Mouse (Mus musculus) heart, embryonic 14.5 days (tissue): ENCODE data around the gene Tsen15. TPM values are rescaled to one million over a fixed set of nuclear protein-coding genes. Genes with fewer than 3 reads are reported as not detected.
A peak's percentile ranks its signal among the peaks of the same experiment; 100 is the strongest.

Experiments used
- ATAC-seq: fragments of 200-750 bp; cut with Nextera tagmentation; 2 replicates; pipeline ENCODE4 v1.8.0; 2017; ENCODE audit warnings: low read depth, moderate TSS enrichment; ENCODE audit not compliant: insufficient number of reproducible peaks, insufficient read depth, low FRiP score
- H3K27ac ChIP-seq, 2 experiments: fragments of 200-500 bp in 1 of 2; fragments of 300-500 bp in 1 of 2; sonication (generic) in 1 of 2; replicated peaks in 1 of 2; 2 replicates each; pipeline ENCODE4 v1.5.1; 2012 to 2014; ENCODE audit warnings: low read depth in 2 of 2, low read length in 2 of 2, control low read depth in 1 of 2, mild to moderate bottlenecking in 1 of 2, mixed read lengths in 1 of 2; ENCODE audit not compliant: control insufficient read depth in 1 of 2, insufficient read depth in 1 of 2
- H3K27me3 ChIP-seq: fragments of 300-500 bp; sonication (generic); 2 replicates; pipeline ENCODE4 v1.6.1; 2014; ENCODE audit warnings: mild to moderate bottlenecking, low read length, control low read depth; ENCODE audit not compliant: control insufficient read depth, insufficient read depth
- H3K36me3 ChIP-seq: fragments of 300-500 bp; sonication (generic); 2 replicates; pipeline ENCODE4 v1.6.1; 2014; ENCODE audit warnings: mild to moderate bottlenecking, control low read depth, low read length, mixed read lengths; ENCODE audit not compliant: control insufficient read depth, insufficient read depth
- H3K4me1 ChIP-seq, 2 experiments: fragments of 200-500 bp in 1 of 2; fragments of 300-500 bp in 1 of 2; sonication (generic) in 1 of 2; 2 replicates each; pipeline ENCODE4 v1.6.1; 2012 to 2014; ENCODE audit warnings: low read length in 2 of 2, control low read depth in 1 of 2, mixed read lengths in 1 of 2; ENCODE audit not compliant: control insufficient read depth in 2 of 2, insufficient read depth in 2 of 2
- H3K4me2 ChIP-seq: fragments of 300-500 bp; sonication (generic); 2 replicates; pipeline ENCODE4 v1.6.1; 2014; ENCODE audit warnings: mild to moderate bottlenecking, low read length
- H3K4me3 ChIP-seq, 2 experiments: fragments of 200-500 bp in 1 of 2; fragments of 300-500 bp in 1 of 2; sonication (generic) in 1 of 2; 2 replicates each; pipeline ENCODE4 v1.5.1; 2012 to 2014; ENCODE audit warnings: low read length in 2 of 2, mild to moderate bottlenecking in 2 of 2, control low read depth in 1 of 2, low read depth in 1 of 2, moderate library complexity in 1 of 2; ENCODE audit not compliant: control insufficient read depth in 1 of 2, insufficient read depth in 1 of 2
- H3K9ac ChIP-seq: fragments of 300-500 bp; sonication (generic); 2 replicates; pipeline ENCODE4 v1.6.1; 2014; ENCODE audit warnings: mild to moderate bottlenecking, low read length
- H3K9me3 ChIP-seq: fragments of 300-500 bp; sonication (generic); 2 replicates; pipeline ENCODE4 v1.6.1; 2016; ENCODE audit warnings: low read length, control low read depth; ENCODE audit not compliant: control insufficient read depth
- WGBS: fragments of 180-500 bp; shearing (Covaris S2); extraction: QIAGEN DNeasy Blood & Tissue Kit; methylation state at CpG from one replicate; pipeline ENCODE4 v1.1.7; 2014; 5-methylcytosine and 5-hydroxymethylcytosine counted together
- polyA plus RNA-seq: library from polyadenylated mRNA; unstranded; fragments of >200 nt; fragmentation: Nextera tagmentation; extraction: Ambion mirVana; gene quantifications from 2 replicates; pipeline ENCODE4 v1.2.1, GENCODE M21; 2014

The Tsen15 gene
- polyA plus RNA-seq, 1 experiment from 2014 or later = 58.1 TPM

DNA sequence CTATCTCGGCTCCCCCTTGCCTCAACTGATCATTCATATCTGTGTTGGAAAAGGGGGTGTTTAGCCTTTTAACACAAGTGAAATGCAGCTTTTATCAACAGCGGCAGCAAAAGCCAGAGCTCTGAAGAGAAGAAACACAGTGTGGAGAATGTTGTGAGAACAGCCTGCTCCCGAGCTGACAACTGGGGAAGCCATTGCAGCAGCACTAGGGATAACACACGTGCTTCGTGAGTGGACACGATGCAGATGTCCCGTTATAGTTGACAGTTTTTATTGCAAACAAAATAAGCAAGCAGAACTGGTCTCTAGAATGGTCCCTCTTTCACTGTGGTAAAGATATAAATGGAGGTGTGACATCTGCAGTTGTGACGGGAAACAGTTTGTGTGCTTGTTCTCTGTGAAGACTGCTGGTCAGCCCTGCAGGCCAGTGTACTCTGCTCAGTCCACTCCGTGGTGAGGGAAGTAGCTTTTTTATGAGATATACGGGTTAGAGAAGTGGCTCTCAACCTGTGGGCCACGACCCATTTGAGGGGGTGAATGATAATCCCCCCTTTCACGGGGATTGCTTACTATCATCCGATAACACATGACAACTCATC lies 29.9 kb upstream of the Tsen15 start:
- Histone ChIP-seq H3K4me2 (no peak overlapping the region), H3K4me3 (no peak overlapping the region), H3K27ac (no peak overlapping the region), H3K27me3 (no peaks in the 10 kb centered on the region), H3K9me3 (no peaks in the 10 kb centered on the region), H3K9ac (no peak overlapping the region), H3K36me3 (no peaks in the 10 kb centered on the region), H3K4me1 (peaks cover 10 to 19% of the 10 kb centered on the region in 2 experiments)
- WGBS = 40% methylated on average over 13 of the region's 13 CpGs
- ATAC-seq = no peak

DNA sequence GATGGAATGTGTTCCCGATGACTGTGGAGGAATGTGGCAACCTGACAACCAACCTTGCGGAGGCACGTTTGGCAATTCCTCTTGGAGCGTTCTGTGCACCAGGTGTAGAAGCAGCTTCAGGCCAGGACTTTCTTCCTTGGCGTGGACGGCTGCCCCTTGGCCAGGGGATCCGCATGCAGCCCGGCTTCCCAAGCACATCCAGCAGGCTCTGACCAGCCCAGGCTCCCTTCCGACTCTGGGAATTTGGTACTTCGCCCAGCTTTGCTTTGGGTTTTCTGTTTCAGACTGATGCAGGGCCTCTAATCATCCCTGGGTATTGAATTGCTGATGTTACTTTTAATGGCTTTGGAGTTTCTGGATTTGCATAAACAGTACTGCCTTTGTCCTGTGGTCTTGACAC lies 28.0 kb upstream of the Tsen15 start:
- no peaks in the 10 kb centered on the region for H3K36me3 ChIP-seq
- H3K27me3 ChIP-seq = no peaks in the 10 kb centered on the region
- WGBS = 75% methylated on average over 10 of the region's 10 CpGs
- H3K4me1 ChIP-seq = peaks cover 10 to 19% of the 10 kb centered on the region in 2 experiments
- H3K4me2 ChIP-seq = no peak overlapping the region
- H3K9ac ChIP-seq = no peak overlapping the region
- no peak overlapping the region for H3K4me3 ChIP-seq
- no peaks in the 10 kb centered on the region for H3K9me3 ChIP-seq
- no peak for ATAC-seq
- no peak overlapping the region for H3K27ac ChIP-seq

DNA sequence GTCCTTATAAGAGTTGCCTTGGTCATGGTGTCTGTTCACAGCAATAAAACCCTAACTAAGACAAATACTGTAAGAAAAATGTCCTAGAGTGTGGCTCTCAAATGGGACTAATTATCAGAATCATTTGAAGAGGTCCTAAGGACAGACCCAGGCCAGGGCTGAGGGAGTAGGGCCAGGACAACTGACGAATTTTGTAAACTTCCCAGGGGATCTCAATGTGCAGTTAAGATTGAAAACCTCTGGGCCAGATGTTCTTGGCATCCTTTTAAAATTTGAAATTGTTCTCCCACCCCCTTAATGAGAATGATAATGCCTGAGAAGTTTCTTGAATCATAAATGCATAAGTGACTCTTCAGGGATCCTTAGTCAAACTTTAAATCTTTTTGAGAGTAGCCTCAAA lies 27.5 kb upstream of the Tsen15 start:
- Histone ChIP-seq H3K4me1 (peaks cover 10 to 19% of the 10 kb centered on the region in 2 experiments), H3K4me2 (no peak overlapping the region), H3K9ac (no peak overlapping the region), H3K27me3 (no peaks in the 10 kb centered on the region), H3K27ac (no peak overlapping the region), H3K9me3 (no peaks in the 10 kb centered on the region), H3K4me3 (no peak overlapping the region), H3K36me3 (no peaks in the 10 kb centered on the region)
- no peak for ATAC-seq
- 90% methylated on average over 1 of the region's 1 CpGs for WGBS

DNA sequence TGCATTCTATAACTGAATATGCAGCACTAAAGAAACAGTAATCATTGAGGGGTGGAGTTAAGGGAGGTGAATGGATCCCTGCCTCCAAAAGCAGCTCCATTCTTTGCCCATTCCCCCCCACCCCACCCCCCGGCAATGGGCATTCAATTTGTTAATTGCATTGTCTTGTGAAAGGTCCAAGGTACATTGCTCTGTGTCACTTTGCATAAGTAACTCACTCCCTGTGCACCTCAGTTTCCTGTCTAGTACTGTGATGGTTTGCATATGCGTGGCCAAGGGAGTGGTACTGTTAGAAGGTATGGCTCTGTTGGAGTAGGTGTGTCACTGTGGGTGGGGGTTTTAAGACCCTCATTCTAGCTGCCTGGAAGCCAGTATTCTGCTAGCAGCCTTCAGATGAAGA lies 26.6 kb upstream of the Tsen15 start:
- Histone ChIP-seq H3K4me2 (no peak overlapping the region), H3K9me3 (no peaks in the 10 kb centered on the region), H3K36me3 (no peaks in the 10 kb centered on the region), H3K27ac (no peak overlapping the region), H3K4me3 (no peak overlapping the region), H3K27me3 (no peaks in the 10 kb centered on the region), H3K9ac (no peak overlapping the region), H3K4me1 (peaks cover 10 to 17% of the 10 kb centered on the region in 2 experiments)
- WGBS = 92% methylated on average over 2 of the region's 2 CpGs
- no peak for ATAC-seq

DNA sequence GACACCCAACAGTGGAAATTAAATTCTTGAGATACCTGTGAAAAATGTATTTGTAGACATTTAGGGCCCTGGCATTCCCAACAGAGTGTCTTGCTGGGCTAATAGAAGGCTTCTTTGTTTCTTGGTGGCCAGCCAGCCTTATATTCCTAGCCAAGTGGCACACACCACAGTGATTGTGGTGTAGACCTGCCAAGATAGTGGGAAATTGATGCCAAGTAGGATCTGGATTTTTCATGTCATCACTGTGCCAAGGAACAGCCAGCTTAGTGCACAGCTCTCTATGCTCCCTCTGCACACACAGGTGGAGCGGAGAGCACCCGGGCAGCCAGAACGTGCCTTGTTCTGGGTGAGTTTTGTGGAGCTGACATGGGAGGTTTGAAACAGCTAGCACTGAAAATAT lies 24.2 kb upstream of the Tsen15 start:
- no peak overlapping the region for H3K9ac ChIP-seq
- no peak for ATAC-seq
- no peaks in the 10 kb centered on the region for H3K9me3 ChIP-seq
- WGBS = 84% methylated on average over 3 of the region's 3 CpGs
- no peaks in the 10 kb centered on the region for H3K36me3 ChIP-seq
- H3K4me3 ChIP-seq = no peak overlapping the region
- H3K4me1 ChIP-seq = peaks cover 3 to 6% of the 10 kb centered on the region in 2 experiments; a peak in 2 of 4 replicates
- no peak overlapping the region for H3K4me2 ChIP-seq
- no peaks in the 10 kb centered on the region for H3K27me3 ChIP-seq
- H3K27ac ChIP-seq = no peak overlapping the region

DNA sequence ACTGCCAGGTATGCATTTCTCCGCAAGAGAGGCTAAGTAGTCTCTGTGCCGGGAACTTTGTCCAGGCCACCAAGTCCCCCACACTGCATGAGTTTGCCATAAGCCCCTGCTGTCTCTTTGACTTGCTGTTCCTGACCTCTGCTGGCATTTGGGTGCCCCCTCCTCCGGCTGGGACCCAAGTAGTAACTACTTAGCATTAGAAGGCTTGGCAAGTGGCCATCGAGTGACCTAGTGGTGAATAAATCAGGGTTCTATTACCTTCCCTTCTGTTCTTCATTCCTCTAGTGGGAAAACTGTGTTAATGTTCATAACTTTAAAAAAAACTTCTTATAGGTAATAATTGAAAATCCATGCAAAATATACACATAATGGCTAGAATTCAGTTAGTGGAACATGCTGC lies 22.9 kb upstream of the Tsen15 start:
- H3K27ac ChIP-seq = no peak overlapping the region
- H3K27me3 ChIP-seq = no peaks in the 10 kb centered on the region
- no peak overlapping the region for H3K4me3 ChIP-seq
- no peak for ATAC-seq
- 80% methylated on average over 4 of the region's 4 CpGs for WGBS
- no peak overlapping the region for H3K9ac ChIP-seq
- no peak overlapping the region for H3K4me2 ChIP-seq
- H3K4me1 ChIP-seq = peaks cover 2 to 6% of the 10 kb centered on the region in 2 experiments; a peak in 2 of 4 replicates
- H3K36me3 ChIP-seq = no peaks in the 10 kb centered on the region
- H3K9me3 ChIP-seq = no peaks in the 10 kb centered on the region

DNA sequence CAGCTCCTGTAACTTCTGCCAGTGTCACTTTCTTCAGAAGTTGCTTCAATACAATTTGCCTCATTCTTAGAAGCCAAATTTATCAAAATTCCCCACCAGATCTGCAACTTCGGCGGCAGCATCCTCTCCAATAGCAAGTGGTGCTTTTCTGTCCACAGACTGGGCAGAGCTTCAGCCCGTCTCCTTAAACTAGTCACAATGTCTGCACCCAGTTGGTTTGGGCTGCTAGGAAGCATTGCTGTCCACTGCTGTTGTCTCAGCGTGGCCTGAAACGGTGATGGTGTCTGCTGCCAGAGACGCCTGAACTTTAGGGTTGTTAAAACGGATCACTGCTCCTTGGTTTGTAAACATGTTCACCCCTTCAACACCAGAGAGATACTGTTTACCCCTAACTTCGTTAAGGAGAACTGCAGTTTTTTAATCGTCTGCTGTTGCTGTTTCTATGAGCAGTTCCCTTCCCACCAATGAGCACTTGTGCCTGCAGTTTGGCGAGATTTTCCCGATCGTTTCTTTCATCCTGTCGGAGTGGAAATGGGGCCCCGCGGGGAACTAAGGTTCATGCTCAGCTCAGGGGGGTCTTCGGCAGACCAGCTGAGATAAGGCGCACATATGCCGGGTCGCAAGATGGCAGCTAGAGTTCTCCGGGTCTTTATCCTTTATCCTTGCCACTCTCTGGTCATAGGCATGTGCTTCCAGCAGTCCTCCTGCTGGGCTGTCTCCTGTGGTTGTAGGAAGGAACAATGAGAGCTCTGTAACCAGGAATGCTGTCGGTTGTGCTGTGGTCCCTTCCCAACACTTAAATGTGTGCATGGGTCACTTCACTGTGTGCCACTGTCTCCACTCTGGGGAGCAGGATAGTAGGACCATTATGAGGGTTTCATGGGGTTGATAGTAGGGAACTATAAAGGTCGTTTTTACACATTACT lies 20.8 kb upstream of the Tsen15 start:
- WGBS = 30% methylated on average over 22 of the region's 22 CpGs
- Histone ChIP-seq H3K4me3 (peak overlapping the region in 1 of 2 experiments; percentile 24; a peak in 2 of 4 replicates), H3K4me2 (peak overlapping the region; percentile 62), H3K9me3 (no peaks in the 10 kb centered on the region), H3K36me3 (no peaks in the 10 kb centered on the region), H3K27ac (no peak overlapping the region), H3K27me3 (no peaks in the 10 kb centered on the region), H3K4me1 (peaks cover 2 to 6% of the 10 kb centered on the region in 2 experiments; a peak in 2 of 4 replicates), H3K9ac (peak overlapping the region; percentile 63)
- no peak for ATAC-seq
